Mouse (Mus musculus) stomach, embryonic 15.5 days (tissue): ENCODE data around the gene Dkk2. TPM values are rescaled to one million over a fixed set of nuclear protein-coding genes. Genes with fewer than 3 reads are reported as not detected.

Source experiments
- ATAC-seq: fragments of 200-750 bp; cut with Nextera tagmentation; 2 replicates; pipeline ENCODE4 v1.8.0; 2017; ENCODE audit warnings: low read depth, moderate number of reproducible peaks, moderate TSS enrichment; ENCODE audit not compliant: insufficient read depth, low FRiP score
- H3K27ac ChIP-seq: fragments of 300-500 bp; sonication (generic); 2 replicates; pipeline ENCODE4 v1.5.1; 2015; ENCODE audit warnings: mild to moderate bottlenecking, inconsistent platforms
- H3K27me3 ChIP-seq: fragments of 300-500 bp; sonication (generic); replicated peaks from 2 replicates; pipeline ENCODE4 v1.6.1; 2015; ENCODE audit warnings: inconsistent platforms
- H3K36me3 ChIP-seq: fragments of 300-500 bp; sonication (generic); 2 replicates; pipeline ENCODE4 v1.6.1; 2015; ENCODE audit warnings: inconsistent platforms
- H3K4me1 ChIP-seq: fragments of 300-500 bp; sonication (generic); 2 replicates; pipeline ENCODE4 v1.6.1; 2015; ENCODE audit warnings: inconsistent platforms
- H3K4me2 ChIP-seq: fragments of 300-500 bp; sonication (generic); 2 replicates; pipeline ENCODE4 v1.6.1; 2015; ENCODE audit warnings: mild to moderate bottlenecking, inconsistent platforms
- H3K4me3 ChIP-seq: fragments of 300-500 bp; sonication (generic); replicated peaks from 2 replicates; pipeline ENCODE4 v1.5.1; 2015; ENCODE audit warnings: inconsistent platforms
- H3K9ac ChIP-seq: fragments of 300-500 bp; sonication (generic); 2 replicates; pipeline ENCODE4 v1.6.1; 2015; ENCODE audit warnings: inconsistent platforms
- H3K9me3 ChIP-seq: fragments of 300-500 bp; sonication (generic); 2 replicates; pipeline ENCODE4 v1.6.1; 2016; ENCODE audit warnings: inconsistent platforms
- whole genome bisulfite sequencing: fragments of 180-500 bp; shearing (Covaris S2); methylation state at CpG from one replicate; pipeline ENCODE4 v1.1.7; 2015; 5-methylcytosine and 5-hydroxymethylcytosine counted together
- polyA plus RNA-seq: library from polyadenylated mRNA; unstranded; fragments of >200 nt; fragmentation: Nextera tagmentation; extraction: Ambion mirVana; gene quantifications from 2 replicates; pipeline ENCODE4 v1.2.1, GENCODE M21; 2015

The Dkk2 gene
- polyA plus RNA-seq, 1 experiment from 2014 or later = 9.8 TPM

- no peak for ATAC-seq
- 24% methylated on average over 11 of the region's 11 CpGs for WGBS
- Histone ChIP-seq H3K27ac (no peak overlapping the region), H3K4me2 (no peak overlapping the region), H3K4me3 (no peak overlapping the region), H3K9ac (no peak overlapping the region), H3K36me3 (no peaks in the 10 kb centered on the region), H3K4me1 (no peaks in the 10 kb centered on the region), H3K9me3 (no peaks in the 10 kb centered on the region), H3K27me3 (no peaks in the 10 kb centered on the region)
These were observed 122.4 kb downstream of the Dkk2 start for GRCm38 (mm10) chr3:132207469-132207868.

- Histone ChIP-seq H3K4me2 (no peak overlapping the region), H3K4me1 (no peaks in the 10 kb centered on the region), H3K36me3 (no peaks in the 10 kb centered on the region), H3K4me3 (no peak overlapping the region), H3K9me3 (no peaks in the 10 kb centered on the region), H3K27ac (no peak overlapping the region), H3K27me3 (no peaks in the 10 kb centered on the region), H3K9ac (no peak overlapping the region)
- WGBS = 47% methylated on average over 5 of the region's 5 CpGs
- no peak for ATAC-seq
These were observed 126.2 kb downstream of the Dkk2 start for GRCm38 (mm10) chr3:132211260-132211659.

GRCm38 (mm10) chr3:132219977-132220487 lies 134.9 kb downstream of the Dkk2 start:
- H3K27me3 ChIP-seq = no peaks in the 10 kb centered on the region
- no peaks in the 10 kb centered on the region for H3K9me3 ChIP-seq
- 68% methylated on average over 7 of the region's 7 CpGs for WGBS
- H3K36me3 ChIP-seq = no peaks in the 10 kb centered on the region
- no peak overlapping the region for H3K4me2 ChIP-seq
- no peak overlapping the region for H3K27ac ChIP-seq
- no peaks in the 10 kb centered on the region for H3K4me1 ChIP-seq
- H3K9ac ChIP-seq = no peak overlapping the region
- H3K4me3 ChIP-seq = no peak overlapping the region
- no peak for ATAC-seq

- Histone ChIP-seq H3K4me2 (no peak overlapping the region), H3K9ac (no peak overlapping the region), H3K4me3 (no peak overlapping the region), H3K27me3 (no peaks in the 10 kb centered on the region), H3K9me3 (no peaks in the 10 kb centered on the region), H3K27ac (no peak overlapping the region), H3K36me3 (no peaks in the 10 kb centered on the region), H3K4me1 (no peaks in the 10 kb centered on the region)
- ATAC-seq = no peak
- 60% methylated on average over 1 of the region's 1 CpGs for WGBS
These were observed 142.5 kb downstream of the Dkk2 start for GRCm38 (mm10) chr3:132227622-132228021.
